Mouse (Mus musculus): ENCODE results near the gene Grb10.

The Grb10 gene

DNA sequence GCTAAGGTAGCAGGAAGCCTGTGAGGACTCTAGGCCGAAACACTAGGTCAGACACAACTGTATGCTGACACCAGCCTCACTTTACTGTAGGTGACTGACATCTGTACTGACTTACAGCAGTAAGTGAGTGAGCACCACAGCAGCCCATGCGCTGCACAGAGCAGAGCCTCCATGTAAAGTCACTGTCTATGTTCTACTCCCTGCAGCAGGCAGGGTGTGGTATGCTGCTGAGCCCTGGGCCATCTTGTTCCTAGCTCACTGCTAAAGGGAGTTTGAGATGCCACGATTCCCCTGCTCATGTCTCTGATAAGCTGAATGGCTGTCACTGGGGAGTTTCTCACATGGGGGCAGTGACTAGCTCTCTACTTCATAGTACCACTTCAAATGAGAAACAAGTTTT, 72.3 kb downstream of the Grb10 start:
- DNase-seq, result no peak

GRCm38 (mm10) chr11:11965501-11966125, 72.9 kb downstream of the Grb10 start:
- peak; percentile 78 to 83 for DNase-seq

DNA sequence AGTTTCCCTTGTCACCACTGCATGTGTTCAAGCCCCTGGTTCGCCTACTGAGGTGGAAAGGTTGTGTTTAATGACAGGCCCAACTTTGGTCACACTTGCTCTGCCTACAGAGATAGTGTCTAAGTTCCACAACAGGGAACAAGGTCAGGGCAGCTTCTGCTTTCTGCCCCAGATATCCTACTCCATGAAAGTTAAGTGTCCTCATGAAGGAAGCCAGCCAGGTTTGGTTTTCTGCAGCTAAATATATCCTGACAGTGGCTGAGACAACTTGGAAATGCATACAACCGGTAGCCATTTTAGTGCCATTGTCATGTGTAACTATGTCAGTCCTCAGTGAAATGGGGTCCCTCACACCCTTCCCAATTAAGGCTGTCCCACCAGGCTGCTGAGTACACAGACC, 73.8 kb downstream of the Grb10 start:
- DNase-seq, result no peak

DNA sequence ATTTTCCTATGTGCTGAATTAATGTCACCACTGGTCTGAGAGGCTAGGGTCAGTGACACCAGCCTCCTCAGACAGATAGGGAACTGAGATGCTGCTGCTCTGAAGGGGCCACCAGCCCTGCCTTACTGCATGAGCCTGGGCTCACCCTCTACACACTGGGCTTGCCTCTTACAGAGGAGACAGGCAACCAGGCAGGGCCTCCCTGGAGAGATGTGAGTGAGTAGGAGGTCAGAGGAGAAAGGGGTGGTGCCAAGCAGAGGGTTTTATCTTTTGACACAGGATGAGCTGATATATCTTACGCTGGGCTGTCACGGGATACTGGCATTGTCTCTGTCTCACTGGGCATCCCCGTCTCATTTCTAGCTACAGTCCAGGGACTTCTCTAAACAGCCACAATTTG, 74.9 kb downstream of the Grb10 start:
- no peak for DNase-seq

DNA sequence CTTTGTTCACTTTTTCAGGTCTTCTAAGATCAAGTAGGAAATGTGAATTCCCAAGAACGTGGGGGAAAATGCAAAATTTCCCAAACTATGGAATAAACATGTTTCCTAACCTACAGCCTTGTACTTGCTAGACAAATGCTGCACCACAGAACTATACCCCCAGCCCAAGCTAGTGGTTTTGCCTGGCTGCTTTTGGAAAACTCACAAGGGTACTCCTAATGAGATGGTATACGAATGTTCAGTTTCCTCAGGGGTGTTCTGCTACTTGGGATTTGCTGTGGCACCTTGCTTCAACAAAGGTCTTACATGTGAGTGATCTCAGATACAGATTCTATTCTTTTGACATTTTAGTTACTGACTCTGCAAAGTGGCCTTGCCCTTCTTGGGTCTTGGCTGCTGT, 75.4 kb downstream of the Grb10 start:
- no peak for DNase-seq

DNA sequence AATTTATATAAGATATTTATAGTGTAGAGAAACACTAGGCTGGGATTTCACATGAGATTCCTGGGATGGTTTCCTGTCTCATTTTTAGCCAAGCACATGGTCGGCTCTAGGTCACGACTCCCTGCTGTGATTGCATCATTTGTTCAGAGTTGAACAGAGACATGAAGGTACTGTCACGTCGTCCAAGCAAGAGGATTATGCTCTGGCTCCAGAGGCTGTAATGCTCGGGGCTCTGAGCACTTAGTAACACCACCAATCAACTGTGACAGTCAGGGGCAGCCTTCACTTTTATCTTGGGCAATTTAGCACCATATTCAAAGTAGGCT, 75.9 kb downstream of the Grb10 start:
- DNase-seq, result no peak

GRCm38 (mm10) chr11:11961917-11962628, 76.4 kb downstream of the Grb10 start:
- DNase-seq, result no peak

GRCm38 (mm10) chr11:11960858-11961257, 77.6 kb downstream of the Grb10 start:
- peak; percentile 16 to 35 for DNase-seq

- DNase-seq, result no peak
These were observed 78.3 kb downstream of the Grb10 start for GRCm38 (mm10) chr11:11960227-11960626.

DNA sequence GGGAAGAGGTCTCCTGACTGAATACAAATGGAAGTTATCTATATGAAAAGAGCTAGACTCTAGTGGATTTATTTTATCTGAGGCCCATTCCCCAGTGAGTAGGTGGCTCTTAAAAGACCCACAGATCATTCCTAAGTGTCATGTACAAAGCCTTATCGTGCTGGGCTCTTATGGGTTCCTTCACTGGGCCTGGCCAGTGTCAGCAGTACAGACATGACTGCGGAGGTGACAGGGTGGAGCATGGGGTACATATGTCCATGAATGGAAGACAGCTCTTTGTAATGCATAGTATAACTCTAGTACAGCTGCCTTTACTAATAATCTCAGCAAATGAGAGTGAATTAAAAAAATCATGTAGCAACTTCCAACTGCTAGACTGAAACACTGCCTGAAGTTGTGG, 80.0 kb downstream of the Grb10 start:
- no peak for DNase-seq

DNA sequence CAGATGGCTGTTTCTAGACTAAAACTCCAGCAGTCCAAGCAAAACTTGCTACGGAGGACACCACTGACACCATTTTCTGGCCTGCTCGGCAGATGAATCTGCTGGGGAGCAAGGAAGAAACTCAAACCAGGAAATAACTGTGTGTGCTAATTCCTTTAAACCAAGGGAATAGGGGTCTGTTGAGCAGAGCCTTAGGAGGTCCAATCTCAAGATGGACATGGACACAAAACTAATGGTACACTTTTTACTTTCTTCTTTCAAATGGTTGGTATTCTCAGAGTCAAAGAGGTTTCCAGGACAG, 80.5 kb downstream of the Grb10 start:
- no peak for DNase-seq

DNA sequence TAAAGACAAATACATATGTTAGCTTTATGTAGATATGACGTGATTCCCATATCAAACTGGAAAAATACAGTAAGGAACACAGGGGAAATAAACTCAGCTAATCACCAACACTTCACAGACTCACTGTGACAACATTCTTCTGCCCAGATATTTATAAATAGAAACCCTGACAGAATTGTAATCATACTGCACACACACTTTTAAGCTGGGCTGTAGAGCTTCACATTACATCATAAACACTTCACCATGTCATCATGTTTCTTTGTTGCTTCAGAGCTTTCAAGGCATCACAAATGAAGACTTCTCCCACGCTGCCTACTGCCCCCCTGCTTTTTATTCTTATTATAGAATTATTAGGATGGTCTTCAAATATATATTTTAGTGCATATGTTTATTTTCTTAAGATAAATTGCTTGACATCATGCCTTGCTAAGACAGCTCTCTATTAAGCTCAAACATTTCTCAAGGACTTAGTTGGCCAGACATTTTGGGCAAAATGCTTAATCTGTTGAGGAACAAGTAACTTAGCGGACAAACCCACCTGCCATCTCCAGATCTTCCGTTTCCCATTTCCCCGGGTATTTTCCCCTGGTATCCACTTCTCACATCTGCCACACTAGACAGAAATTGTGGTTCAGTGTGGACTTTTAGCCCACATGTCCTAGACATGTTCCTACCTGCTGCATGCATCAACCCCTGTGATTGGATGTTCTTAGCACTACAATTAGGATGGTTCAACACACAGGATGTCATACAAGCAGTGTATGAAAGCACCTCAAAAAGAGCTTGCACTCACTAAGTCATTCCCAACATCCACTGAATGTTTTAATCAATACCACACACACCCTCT, 81.0 kb downstream of the Grb10 start:
- DNase-seq, result no peak

DNA sequence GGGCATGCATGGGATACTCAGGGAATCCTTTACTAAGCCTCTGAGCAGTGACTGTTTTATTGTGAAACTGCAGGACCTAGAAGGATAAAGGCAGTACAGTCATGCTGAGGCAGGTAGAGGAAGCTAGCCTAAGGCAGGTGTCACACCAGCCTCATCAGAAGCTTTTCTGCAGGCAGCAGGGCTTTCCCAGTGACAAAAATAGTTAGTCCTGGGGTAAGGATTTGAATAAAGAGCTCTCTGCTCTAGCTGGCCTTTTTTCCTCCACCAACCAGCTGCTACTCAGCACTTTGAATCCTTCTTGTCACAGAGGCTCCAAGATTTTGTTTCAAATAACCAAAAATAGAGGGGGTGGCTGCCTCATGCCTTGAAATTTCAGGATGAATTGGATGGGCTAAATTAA, 82.7 kb downstream of the Grb10 start:
- no peak for DNase-seq

DNA sequence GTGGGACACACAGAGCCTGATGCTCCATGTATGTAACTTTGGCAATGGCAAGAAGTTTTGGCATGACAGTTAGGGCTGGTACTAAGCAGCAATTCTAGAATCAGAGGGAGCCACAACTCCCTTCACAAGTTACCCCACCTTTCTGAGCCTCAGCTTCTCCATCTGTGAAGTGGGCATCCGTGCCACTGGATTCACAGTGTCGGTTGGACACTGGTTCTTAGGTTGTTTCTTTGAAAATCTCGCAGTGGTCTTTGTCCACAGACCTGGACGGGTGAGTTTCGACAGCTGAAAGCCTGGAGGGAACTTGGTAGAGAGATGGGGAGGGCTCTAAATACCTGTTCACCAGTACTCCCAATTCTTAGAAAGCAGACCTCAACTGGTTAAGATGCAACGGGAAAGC, 83.9 kb downstream of the Grb10 start:
- DNase-seq, result no peak

- no peak for DNase-seq
These were observed 84.4 kb downstream of the Grb10 start for GRCm38 (mm10) chr11:11954115-11954438.

- DNase-seq, result no peak
These were observed 84.9 kb downstream of the Grb10 start for GRCm38 (mm10) chr11:11953364-11954114.

DNA sequence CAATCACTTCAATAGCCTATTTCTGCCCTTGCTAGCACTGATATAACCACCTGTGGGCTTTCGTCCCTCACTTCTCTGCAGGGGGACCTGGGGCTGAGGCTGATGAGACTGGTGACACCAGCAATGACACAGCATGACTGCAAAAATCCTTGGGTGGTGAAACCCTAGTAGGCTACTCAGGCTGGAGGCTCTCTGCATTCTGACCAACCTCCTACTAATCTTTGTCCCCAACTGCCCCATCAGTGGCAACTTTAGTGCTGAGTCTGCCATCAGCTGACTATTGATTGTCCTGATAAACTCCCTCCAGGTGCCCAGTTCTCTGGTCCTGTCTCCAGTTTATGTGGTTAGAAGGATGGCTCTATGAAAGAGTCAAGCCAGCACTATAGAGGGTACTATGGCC, 85.9 kb downstream of the Grb10 start:
- no peak for DNase-seq

GRCm38 (mm10) chr11:11948988-11949365, 89.5 kb downstream of the Grb10 start:
- DNase-seq, result no peak

- no peak for DNase-seq
These were observed 90.0 kb downstream of the Grb10 start for GRCm38 (mm10) chr11:11948321-11948987.

GRCm38 (mm10) chr11:11947857-11948256, 90.6 kb downstream of the Grb10 start:
- DNase-seq, result no peak

- no peak for DNase-seq
These were observed 92.7 kb downstream of the Grb10 start for GRCm38 (mm10) chr11:11945766-11946165.

GRCm38 (mm10) chr11:11944814-11945213, 93.7 kb downstream of the Grb10 start:
- no peak for DNase-seq

GRCm38 (mm10) chr11:11944082-11944349, 94.5 kb downstream of the Grb10 start:
- no peak for DNase-seq
